Mouse (Mus musculus) kidney, postnatal 36 days (tissue): ENCODE results near the gene Poldip3.

Source experiments
- DNase-seq, 2 experiments: peaks; one replicate each; pipeline ENCODE4 v3.0.0; 2021 to 2022; ENCODE audit warnings: mixed read lengths in 2 of 2

Poldip3 gene

GRCm38 (mm10) chr15:83083530-83083929 lies 65.7 kb downstream of the Poldip3 start:
- no peak for DNase-seq
